Mouse (Mus musculus): ENCODE data around the gene Olfr1312.
"Not testable (repeated sequence)": the region's sequence is repeated elsewhere in the genome, so short reads cannot be mapped to it uniquely, and the experiment has no call there.

Gene Olfr1312

GRCm38 (mm10) chr2:112050138-112050537 lies at the start of gene Olfr1312:
Gene Olfr1312, minus strand, starts transcription at chr2:112050238.
- no peak for DNase-seq (ENCODE audit: low spot score)

GRCm38 (mm10) chr2:112096681-112097080 lies 46.6 kb upstream of the Olfr1312 start, which contains the start of gene Olfr1314:
Gene Olfr1314, minus strand, starts transcription at chr2:112096781.
- DNase-seq (ENCODE audit: low spot score) = no peak

DNA sequence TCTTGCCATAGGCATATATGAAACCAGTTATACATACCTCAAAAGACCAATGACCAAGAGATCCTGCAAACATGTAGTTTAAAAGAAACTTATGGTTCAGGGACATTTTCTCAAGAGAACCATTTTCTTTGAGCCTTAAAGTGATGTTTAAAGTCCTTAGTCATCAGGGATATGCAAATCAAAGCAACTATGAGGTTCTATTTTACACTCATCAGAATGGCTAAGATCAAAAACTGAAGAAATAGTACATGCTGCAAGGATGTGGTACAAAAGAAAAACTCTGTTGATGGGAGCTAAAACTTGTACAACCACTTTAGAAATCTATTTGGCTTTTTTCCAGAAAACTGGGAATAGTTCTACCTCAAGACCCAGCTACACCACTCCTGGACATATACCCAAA lies 27.7 kb upstream of the Olfr1312 start, which contains the start of gene Olfr1313:
TSS of gene Olfr1313 (minus strand) at position 101 of the 400 bp plus-strand sequence.
- DNase-seq (ENCODE audit: low spot score) = no peak

GRCm38 (mm10) chr2:112026971-112027370 lies 23.1 kb downstream of the Olfr1312 start:
- not testable (repeated sequence) for DNase-seq (ENCODE audit: low spot score)

DNA sequence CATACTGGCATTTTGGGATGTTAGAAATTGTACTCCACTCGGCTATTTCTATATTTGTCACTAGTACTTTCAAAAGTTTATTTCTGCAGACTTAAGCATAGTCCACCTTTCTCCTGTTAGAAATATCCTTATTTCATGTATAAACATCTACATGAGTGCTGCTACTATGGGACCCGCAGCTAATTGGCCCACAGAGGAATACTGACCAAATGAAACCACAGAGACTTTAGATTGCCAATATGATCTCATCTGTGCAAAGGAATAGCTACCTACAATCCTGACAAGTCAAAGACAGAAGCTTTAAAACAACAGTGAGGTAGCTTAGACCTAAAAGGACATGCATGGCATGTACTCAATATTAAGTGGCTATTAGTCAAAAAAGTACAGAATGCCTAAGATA lies 25.7 kb downstream of the Olfr1312 start, which contains the start of gene Olfr1311:
TSS of gene Olfr1311 (minus strand) at position 101 of the 400 bp plus-strand sequence.
- DNase-seq (ENCODE audit: low spot score) = no peak

GRCm38 (mm10) chr2:112014900-112015299 lies 35.1 kb downstream of the Olfr1312 start:
- DNase-seq (ENCODE audit: low spot score) = no peak

DNA sequence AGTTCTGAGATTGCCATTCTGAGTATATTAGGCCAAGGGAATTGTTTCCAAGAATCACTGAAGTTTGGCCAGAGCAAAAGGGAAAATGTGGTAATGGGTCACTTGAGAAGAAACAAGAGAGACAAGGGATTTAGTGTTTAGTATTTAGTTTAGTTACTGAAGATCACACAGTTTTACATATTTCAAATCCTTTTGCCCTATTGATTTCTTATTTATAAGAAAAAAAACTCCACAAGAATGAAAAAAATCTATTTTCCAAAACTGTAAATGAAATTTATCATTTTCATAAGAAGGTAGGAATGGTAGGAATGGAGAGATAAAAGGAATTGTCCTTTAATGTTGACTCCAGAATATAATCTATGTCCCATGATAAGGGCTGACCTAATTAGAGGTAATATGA lies 37.4 kb downstream of the Olfr1312 start, which contains the start of gene Olfr1310:
TSS of gene Olfr1310 (minus strand) at position 101 of the 400 bp plus-strand sequence.
- no peak for DNase-seq (ENCODE audit: low spot score)

DNA sequence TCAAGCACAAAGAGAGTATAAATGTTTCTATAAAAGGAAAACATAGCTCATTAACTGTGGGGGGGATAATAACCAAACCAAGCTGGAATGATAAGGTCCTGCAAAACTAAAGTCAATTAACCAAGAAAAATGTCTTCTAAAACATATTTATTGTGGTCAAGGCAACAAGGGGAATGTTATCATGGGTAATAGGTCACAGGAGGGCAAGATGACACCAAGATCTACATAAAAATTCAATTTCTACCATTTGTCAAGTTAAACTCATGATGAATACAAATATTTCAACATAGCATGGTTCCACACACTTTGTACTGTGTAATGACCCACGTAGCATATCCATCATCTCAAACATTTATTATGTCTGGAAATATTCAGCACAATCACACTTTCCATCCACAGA lies 59.9 kb downstream of the Olfr1312 start, which contains the start of gene Olfr1309:
TSS of gene Olfr1309 (minus strand) at position 101 of the 400 bp plus-strand sequence.
- no peak for DNase-seq (ENCODE audit: low spot score)
